Mouse (Mus musculus) duodenum, adult 2 months (tissue): Measurements from ENCODE around the gene Defb19. TPM values are rescaled to one million over a fixed set of nuclear protein-coding genes. Genes with fewer than 3 reads are reported as not detected.

Experiments used
- polyA plus RNA-seq: library from polyadenylated mRNA; depleted of rRNA; stranded (reverse); fragments of >200 nt; gene quantifications from 2 replicates; pipeline ENCODE4 v1.2.3, GENCODE M21; 2012; ENCODE audit warnings: low replicate concordance; rRNA removed

The Defb19 gene
- not detected in 2 replicates for polyA plus RNA-seq

GRCm38 (mm10) chr2:152580107-152580506 is at the start of gene Defb19:
Gene Defb19, minus strand, starts transcription at chr2:152580312.

GRCm38 (mm10) chr2:152626774-152627591 is 46.9 kb upstream of the Defb19 start, which contains the start of gene Rem1:
Gene Rem1, plus strand, starts transcription at chr2:152626951.

GRCm38 (mm10) chr2:152622953-152623352 is 42.8 kb upstream of the Defb19 start, which contains the start of gene Defb25:
Gene Defb25, minus strand, starts transcription at chr2:152623053.

GRCm38 (mm10) chr2:152604057-152604456 is 23.9 kb upstream of the Defb19 start, which contains the start of gene Defb36:
Gene Defb36, plus strand, starts transcription at chr2:152604327.

GRCm38 (mm10) chr2:152599299-152599698 is 19.2 kb upstream of the Defb19 start, which contains the start of gene Defb45:
Gene Defb45, minus strand, starts transcription at chr2:152599399.

GRCm38 (mm10) chr2:152572114-152572794 is 7.9 kb downstream of the Defb19 start, which contains the start of gene Defb21:
Gene Defb21, plus strand, starts transcription at chr2:152572744.

GRCm38 (mm10) chr2:152569038-152569437 is 11.1 kb downstream of the Defb19 start, which contains the start of gene Gm17416:
Gene Gm17416, plus strand, starts transcription at chr2:152569338.

GRCm38 (mm10) chr2:152539944-152540710 is 40.0 kb downstream of the Defb19 start, which contains the start of gene Defb29:
Gene Defb29, minus strand, starts transcription at chr2:152540098.

Other genes starting within 250 kb of the Defb19 start
- gene Rbck1, start 247.7 kb downstream of the Defb19 start, polyA plus RNA-seq = 178 and 279 TPM in 2 replicates
- gene Trib3, start 236.3 kb downstream of the Defb19 start, polyA plus RNA-seq = 4.9 and 33.5 TPM in 2 replicates
- gene Nrsn2, start 203.7 kb downstream of the Defb19 start, polyA plus RNA-seq = 0.57 and 0.86 TPM in 2 replicates
- gene Sox12, start 182.2 kb downstream of the Defb19 start, polyA plus RNA-seq = 3.0 and 3.3 TPM in 2 replicates
- gene Zcchc3, start 165.3 kb downstream of the Defb19 start, polyA plus RNA-seq = 0.54 and 0.89 TPM in 2 replicates
- not detected in 2 replicates for gene 6820408C15Rik, start 164.7 kb downstream of the Defb19 start, polyA plus RNA-seq
- not detected in 2 replicates for gene Defb23, start 115.7 kb downstream of the Defb19 start, polyA plus RNA-seq
- gene Defb20, start 103.2 kb downstream of the Defb19 start, polyA plus RNA-seq = not detected in 2 replicates
- gene Defb22, start 90.2 kb downstream of the Defb19 start, polyA plus RNA-seq = not detected in 2 replicates
- not detected in 2 replicates for gene Defb26, start 68.6 kb downstream of the Defb19 start, polyA plus RNA-seq
- not detected in 2 replicates for gene Defb28, start 62.1 kb downstream of the Defb19 start, polyA plus RNA-seq
- gene Defb29, start 40.2 kb downstream of the Defb19 start, polyA plus RNA-seq = not detected in 2 replicates
- not detected in 2 replicates for gene Gm17416, start 11.0 kb downstream of the Defb19 start, polyA plus RNA-seq
- not detected in 2 replicates for gene Defb21, start 7.6 kb downstream of the Defb19 start, polyA plus RNA-seq
- gene Defb45, start 19.1 kb upstream of the Defb19 start, polyA plus RNA-seq = not detected in 2 replicates
- not detected in 2 replicates for gene Defb36, start 24.0 kb upstream of the Defb19 start, polyA plus RNA-seq
- not detected in 2 replicates for gene Defb25, start 42.7 kb upstream of the Defb19 start, polyA plus RNA-seq
- 4.0 and 4.4 TPM in 2 replicates for gene Rem1, start 46.6 kb upstream of the Defb19 start, polyA plus RNA-seq
- gene H13, start 89.1 kb upstream of the Defb19 start, polyA plus RNA-seq = 131 and 168 TPM in 2 replicates
- gene Mcts2, start 106.7 kb upstream of the Defb19 start, polyA plus RNA-seq = 1.0 and 1.1 TPM in 2 replicates
- gene Id1, start 155.9 kb upstream of the Defb19 start, polyA plus RNA-seq = 431 and 630 TPM in 2 replicates
- gene Cox4i2, start 173.9 kb upstream of the Defb19 start, polyA plus RNA-seq = 0.60 and 1.2 TPM in 2 replicates